Mouse (Mus musculus) adrenal gland, postnatal 25 days (tissue): Measurements from ENCODE around the gene Cntrl. TPM values are rescaled to one million over a fixed set of nuclear protein-coding genes. Genes with fewer than 3 reads are reported as not detected.
A peak's percentile ranks its signal among the peaks of the same experiment; 100 is the strongest.

Experiments
- DNase-seq: peaks from one replicate; pipeline ENCODE4 v3.0.0; 2021; ENCODE audit warnings: mixed read lengths
- total RNA-seq: library from RNA; stranded (reverse); gene quantifications from 2 replicates; pipeline ENCODE4 v1.2.3, GENCODE M21; 2021

Gene Cntrl
- total RNA-seq, 1 experiment from 2014 or later: 28.4 TPM

DNA sequence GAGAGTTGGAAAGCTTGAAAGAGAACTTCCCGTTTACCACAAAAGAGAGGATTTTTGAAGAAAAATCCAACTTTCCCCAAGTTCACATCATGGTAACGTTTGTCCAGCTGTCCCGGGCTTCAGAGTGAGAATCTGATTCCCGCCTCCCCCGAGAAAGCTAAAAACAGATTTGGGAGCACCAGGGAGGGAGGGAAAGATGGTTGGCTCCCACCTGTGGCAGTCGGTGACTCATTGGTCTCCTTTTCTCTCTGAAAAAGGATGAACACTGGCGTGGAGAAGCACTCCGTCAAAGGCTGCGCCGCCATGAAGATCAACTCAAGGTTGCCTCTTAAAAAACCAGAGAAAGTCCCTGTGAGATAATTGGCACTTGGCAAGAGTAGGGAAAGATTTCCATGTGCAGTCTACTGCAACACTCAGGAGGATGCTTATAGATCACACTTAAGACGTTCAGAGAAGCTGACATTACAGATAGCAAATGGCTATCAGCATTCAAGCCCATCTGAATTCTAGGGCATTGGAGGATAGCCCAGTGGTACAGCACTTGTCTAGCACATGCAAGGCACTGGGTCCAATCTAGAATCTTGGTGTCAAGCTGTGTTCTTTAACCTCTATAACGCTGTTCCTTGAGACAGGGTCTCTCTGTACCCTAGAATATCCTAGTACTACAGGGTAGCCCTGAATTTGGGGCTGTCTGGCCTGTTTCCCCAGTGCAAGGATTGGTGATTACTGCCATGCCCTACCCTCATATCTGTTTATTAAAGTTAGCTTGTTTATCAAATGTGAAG lies 66.2 kb downstream of the Cntrl start:
- DNase-seq: no peak

DNA sequence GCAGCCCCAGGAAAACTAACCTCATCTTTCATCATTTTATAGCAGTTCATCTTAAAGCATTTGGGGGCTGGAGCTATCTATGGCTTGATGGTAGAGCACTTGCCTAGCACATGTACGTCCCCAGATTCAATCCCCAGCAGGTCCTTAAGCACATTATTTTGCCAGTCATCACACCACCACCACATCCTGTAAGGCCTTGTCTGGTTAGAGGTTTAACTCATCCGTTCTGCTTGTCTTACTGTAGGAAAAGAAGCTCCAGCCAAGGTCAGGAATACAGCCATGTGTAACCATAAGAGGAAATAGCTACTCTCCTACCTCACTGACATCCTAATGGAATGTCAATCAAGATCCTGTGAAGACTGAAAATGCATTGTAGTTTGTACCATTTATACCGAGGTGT lies 68.9 kb downstream of the Cntrl start:
- DNase-seq: no peak

GRCm38 (mm10) chr2:35183115-35183673 lies 73.9 kb downstream of the Cntrl start:
- DNase-seq: no peak

DNA sequence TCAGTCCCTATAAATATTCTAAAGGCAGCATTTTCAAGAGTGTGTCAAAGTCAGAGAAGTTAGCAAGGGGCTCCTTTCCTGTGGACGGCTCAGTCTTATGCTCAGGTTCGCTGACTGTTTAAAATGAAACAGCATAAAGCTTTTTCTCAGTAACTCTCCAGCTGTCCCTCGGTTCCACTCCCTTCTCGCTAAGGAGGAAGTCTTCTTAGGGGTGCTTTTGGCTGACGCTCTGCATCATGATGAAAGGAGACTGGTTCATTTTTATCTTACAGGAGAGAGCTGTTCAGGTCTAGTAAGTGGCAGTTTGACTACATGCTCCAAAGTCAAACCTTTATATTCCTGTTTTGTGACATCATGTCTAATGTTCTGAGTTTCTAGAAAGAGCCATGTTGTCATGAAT lies 79.6 kb downstream of the Cntrl start:
- DNase-seq: no peak

- DNase-seq: no peak
Observed at GRCm38 (mm10) chr2:35193976-35194375, 84.7 kb downstream of the Cntrl start.

DNA sequence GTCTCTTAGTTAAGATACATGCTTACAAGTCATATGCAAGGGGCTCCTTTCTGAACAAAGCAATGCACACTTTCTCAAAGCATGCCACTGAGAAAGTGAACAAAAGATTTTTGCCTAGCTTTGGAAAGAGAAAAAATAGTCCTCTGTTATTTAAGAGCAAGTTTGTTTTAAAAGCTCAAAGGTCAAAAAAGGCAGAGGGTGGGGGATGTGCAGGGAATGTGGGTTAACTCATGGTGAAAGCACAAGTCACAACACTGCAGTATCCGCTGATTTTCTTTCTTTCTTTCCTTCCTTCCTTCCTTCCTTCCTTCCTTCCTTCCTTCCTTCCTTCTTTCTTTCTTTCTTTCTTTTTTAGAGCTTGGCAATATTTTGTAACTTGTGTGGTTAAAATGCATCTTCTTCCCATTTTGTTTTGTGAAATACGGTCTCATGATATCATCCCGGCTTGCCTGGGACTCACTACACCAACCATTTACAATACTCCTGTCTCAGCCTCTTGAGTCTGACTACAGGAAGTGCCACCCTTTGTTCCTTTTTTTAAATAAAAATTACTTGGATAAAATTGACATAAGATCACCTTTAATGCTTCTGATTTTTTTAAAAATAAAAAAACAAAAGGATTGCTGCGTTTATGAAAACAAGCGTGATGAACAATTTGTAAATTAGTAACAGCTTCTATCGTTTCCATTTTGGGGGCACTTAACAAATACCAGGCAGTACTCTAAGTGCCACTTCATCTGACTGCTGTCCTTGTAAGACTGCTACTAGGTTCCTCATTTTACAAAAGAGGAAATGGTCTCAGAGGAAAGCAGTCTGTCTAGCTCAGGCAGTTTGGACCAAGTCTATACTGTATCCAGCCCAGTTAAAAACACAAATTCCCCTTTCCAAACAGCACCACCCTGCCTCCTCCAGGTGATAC lies 86.6 kb downstream of the Cntrl start:
- no peak for DNase-seq

- no peak for DNase-seq
Observed at GRCm38 (mm10) chr2:35199541-35199940, 90.2 kb downstream of the Cntrl start.

DNA sequence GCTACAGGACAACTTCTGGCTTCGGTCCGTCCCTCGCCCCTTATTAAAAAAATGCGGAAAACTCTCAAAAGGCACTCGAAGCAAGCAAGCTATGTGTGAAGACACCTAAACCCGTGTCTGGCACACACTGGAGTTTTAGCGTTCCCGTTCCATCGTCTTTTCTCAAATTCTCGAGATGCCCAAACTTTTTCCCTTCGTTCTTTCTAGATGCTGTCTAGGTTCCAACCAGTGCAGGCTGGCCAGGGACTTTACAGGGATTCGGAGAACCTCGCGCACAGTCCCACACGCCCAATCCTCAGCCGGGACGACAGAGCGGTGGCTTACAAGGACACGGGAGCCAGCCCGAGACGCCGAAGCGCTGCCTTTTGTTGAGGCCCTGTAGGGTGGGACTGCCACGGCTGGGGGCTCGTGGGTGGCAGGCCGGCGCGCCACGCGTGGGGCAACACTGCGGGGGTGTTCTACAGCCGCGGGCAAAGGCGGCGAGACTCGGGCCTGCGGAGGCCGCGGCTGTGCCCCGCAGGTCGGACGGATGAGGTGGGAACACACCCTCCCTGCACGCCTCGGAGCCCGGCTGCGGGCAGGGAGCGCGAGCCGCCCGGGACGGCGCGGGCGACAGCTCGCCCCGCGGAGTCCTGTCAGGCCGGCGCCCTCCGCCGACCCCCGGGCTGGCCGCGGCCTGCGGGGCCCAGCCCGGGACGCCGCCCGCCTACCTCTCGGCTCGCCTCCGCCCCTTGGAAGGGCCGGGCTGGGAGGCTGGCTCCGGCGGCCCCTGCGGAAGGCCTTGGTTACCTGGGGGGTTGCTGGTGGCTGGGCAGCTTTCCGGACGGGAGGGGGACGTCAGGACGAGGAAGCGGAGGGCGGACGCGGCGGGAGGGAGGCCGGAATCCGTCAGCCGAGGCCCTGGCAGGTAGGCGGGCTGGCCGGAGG lies 90.9 kb downstream of the Cntrl start:
- peak; percentile 55 for DNase-seq

GRCm38 (mm10) chr2:35200898-35201668 lies 91.8 kb downstream of the Cntrl start, which contains the start of gene Rab14:
Gene Rab14, minus strand, starts transcription at chr2:35201120.
- peak; percentile 100 for DNase-seq

- no peak for DNase-seq
Observed at GRCm38 (mm10) chr2:35203729-35204128, 94.4 kb downstream of the Cntrl start.

- DNase-seq: no peak
Observed at GRCm38 (mm10) chr2:35206761-35207160, 97.5 kb downstream of the Cntrl start.

GRCm38 (mm10) chr2:35208054-35208453 lies 98.8 kb downstream of the Cntrl start:
- peak; percentile 18 for DNase-seq

DNA sequence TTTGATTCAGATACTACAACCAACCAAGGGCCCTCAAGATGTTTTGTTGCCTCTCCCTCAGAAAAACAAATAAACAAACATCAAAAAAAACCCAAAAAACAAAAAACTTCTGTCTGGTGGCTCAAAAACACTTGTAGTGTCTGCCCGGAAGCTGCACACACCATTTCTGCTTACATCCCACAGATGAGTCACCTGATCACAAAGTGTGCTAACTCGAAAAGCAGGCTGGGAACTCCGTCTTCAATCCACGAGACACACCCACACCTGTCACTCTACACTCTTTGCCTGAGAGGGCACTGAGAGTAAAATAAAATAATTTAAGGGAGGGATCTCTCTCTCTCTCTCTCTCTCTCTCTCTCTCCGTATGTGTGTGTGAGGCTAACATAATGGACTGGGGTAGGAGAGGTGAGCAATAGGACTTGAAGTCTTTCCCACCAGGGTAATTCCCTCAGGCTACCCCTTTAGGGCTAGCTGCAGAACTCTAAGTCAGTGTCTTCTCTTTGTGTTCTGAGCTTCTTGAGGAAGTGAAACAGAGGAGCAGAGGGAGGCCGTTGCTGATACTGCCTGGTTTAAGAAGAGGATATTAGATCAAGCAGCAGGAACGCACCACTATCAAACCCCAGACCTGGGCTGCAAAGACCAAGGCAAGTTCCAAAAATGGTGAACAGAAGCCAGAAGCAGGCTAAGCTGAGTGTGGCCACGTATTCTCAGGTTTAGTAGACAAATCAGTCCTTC lies 99.8 kb downstream of the Cntrl start:
- DNase-seq: no peak

DNA sequence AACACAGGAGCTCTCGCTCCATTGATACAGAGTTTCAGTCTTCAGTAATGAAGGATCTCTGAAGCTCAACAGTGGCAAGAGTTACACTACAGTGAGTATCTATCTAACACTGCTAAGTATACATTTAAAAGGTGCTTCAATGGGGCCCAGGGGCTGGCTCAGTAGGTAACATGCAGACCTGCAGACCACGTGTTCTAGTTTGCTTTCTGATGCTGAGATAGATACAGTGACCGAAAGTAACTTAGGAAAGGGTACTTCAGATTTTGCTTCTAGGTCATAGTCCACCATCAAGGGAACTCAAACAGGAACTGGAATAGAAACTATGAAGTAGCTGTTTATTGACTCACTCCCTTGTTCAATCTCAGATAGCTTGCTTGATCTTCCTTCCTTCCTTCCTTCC lies 102.4 kb downstream of the Cntrl start:
- no peak for DNase-seq

DNA sequence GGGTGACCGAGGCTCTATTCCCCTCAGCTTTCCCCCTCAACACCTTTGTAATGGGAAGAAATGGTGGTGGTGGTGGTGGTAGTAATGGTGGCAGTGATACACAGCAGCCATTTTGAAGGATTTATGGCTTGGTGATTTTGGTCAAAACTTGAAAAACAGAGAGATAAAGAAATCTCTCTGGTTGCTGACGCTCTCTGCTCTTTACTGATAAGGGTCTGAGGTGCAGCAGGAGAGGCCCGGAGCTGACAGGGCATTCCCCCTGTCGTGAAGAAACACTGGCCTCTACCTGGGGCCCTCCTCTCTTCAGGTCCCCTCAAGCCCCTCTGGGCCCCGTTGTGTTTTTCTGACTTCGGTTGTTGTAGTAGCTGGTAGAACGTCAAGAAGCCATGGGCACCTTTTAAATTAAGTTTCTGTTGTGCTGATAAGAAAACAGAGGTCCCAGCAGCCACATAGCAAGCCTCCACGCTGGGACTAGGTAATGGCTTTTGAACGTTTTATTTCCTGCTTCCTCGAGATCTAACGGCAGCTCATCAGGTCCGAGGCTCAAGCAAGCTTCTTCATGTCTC lies 104.1 kb downstream of the Cntrl start:
- no peak for DNase-seq

- DNase-seq: peak; percentile 81
Observed at GRCm38 (mm10) chr2:35214881-35215358, 105.6 kb downstream of the Cntrl start.

GRCm38 (mm10) chr2:35215363-35215762 lies 106.1 kb downstream of the Cntrl start:
- DNase-seq: no peak

GRCm38 (mm10) chr2:35216701-35217100 lies 107.4 kb downstream of the Cntrl start:
- no peak for DNase-seq

DNA sequence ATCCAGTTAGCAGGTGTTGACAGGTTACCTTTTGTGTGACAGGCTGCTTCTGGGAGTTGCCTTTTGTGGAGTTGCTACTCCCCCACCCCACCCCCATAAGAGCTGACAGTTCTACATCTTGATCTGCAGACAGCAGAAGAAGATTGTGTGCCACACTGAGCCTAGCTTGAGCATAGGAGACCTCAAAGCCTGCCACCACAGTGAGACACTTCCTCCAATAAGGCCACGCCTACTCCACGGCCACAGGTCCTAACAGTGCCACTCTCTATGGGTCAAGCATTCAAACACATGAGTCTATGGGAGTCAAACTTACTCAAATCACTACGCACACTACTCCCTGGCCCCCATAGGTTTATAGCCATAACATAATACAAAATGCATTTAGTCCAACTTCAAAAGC lies 109.4 kb downstream of the Cntrl start:
- no peak for DNase-seq
